Mouse (Mus musculus) neural tube, embryonic 15.5 days (tissue): ENCODE results near the gene Ankrd11. TPM values are rescaled to one million over a fixed set of nuclear protein-coding genes. Genes with fewer than 3 reads are reported as not detected.
A peak's percentile ranks its signal among the peaks of the same experiment; 100 is the strongest.

Source experiments
- ATAC-seq: fragments of 200-750 bp; cut with Nextera tagmentation; 2 replicates; pipeline ENCODE4 v1.8.0; 2017; ENCODE audit warnings: mild to moderate bottlenecking, moderate TSS enrichment, moderate library complexity; ENCODE audit not compliant: low FRiP score
- H3K27ac ChIP-seq: fragments of 300-500 bp; sonication (generic); replicated peaks from 2 replicates; pipeline ENCODE4 v1.5.1; 2015; ENCODE audit warnings: mild to moderate bottlenecking, inconsistent platforms
- H3K27me3 ChIP-seq: fragments of 300-500 bp; sonication (generic); replicated peaks from 2 replicates; pipeline ENCODE4 v1.6.1; 2015; ENCODE audit warnings: inconsistent platforms
- H3K36me3 ChIP-seq: fragments of 300-500 bp; sonication (generic); 2 replicates; pipeline ENCODE4 v1.6.1; 2015; ENCODE audit warnings: inconsistent platforms
- H3K4me1 ChIP-seq: fragments of 300-500 bp; sonication (generic); 2 replicates; pipeline ENCODE4 v1.6.1; 2015; ENCODE audit warnings: inconsistent platforms
- H3K4me2 ChIP-seq: fragments of 300-500 bp; sonication (generic); 2 replicates; pipeline ENCODE4 v1.6.1; 2015; ENCODE audit warnings: inconsistent platforms, mild to moderate bottlenecking, moderate library complexity
- H3K4me3 ChIP-seq: fragments of 300-500 bp; sonication (generic); replicated peaks from 2 replicates; pipeline ENCODE4 v1.5.1; 2015; ENCODE audit warnings: mild to moderate bottlenecking, inconsistent platforms
- H3K9ac ChIP-seq: fragments of 300-500 bp; sonication (generic); replicated peaks from 2 replicates; pipeline ENCODE4 v1.6.1; 2015; ENCODE audit warnings: mild to moderate bottlenecking, inconsistent platforms
- H3K9me3 ChIP-seq: fragments of 300-500 bp; sonication (generic); replicated peaks from 2 replicates; pipeline ENCODE4 v1.6.1; 2016; ENCODE audit warnings: inconsistent platforms
- WGBS: fragments of 180-500 bp; shearing (Covaris S2); methylation state at CpG from one replicate; pipeline ENCODE4 v1.1.7; 2015; ENCODE audit warnings: mixed read lengths; 5-methylcytosine and 5-hydroxymethylcytosine counted together
- polyA plus RNA-seq: library from polyadenylated mRNA; unstranded; fragments of >200 nt; fragmentation: Nextera tagmentation; extraction: Ambion mirVana; gene quantifications from 2 replicates; pipeline ENCODE4 v1.2.1, GENCODE M21; 2015

Gene Ankrd11
- polyA plus RNA-seq, 1 experiment from 2014 or later: 59.9 TPM

DNA sequence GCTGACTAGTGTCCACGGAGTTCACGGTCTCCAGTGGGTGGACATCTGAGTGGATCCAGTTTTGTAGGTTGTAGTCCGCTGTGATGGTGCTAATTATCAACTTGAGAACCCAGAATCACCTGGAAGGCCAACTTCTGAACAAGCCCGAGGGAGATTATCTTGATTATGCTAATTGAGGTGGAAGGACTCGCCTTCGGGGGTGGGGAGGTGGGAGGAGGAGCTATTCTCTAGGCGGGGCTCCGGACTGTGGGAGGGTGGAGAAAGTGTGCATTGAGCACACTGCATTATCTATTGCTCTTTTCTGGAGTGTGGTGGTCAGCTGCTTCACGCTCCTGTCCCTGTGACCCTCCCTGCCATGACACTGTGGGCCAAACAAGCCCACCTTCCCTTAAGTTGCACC lies 170.4 kb downstream of the Ankrd11 start:
- Histone ChIP-seq H3K4me1 (0 out of 2 replicates have a peak, but pooled peaks cover 4% of the 10 kb centered on the region), H3K9me3 (no peaks in the 10 kb centered on the region), H3K9ac (no peak overlapping the region), H3K4me3 (no peak overlapping the region), H3K27me3 (no peaks in the 10 kb centered on the region), H3K4me2 (no peak overlapping the region), H3K36me3 (no peaks in the 10 kb centered on the region), H3K27ac (no peak overlapping the region)
- WGBS: 80% methylated on average over 9 of the region's 9 CpGs
- ATAC-seq: no peak

DNA sequence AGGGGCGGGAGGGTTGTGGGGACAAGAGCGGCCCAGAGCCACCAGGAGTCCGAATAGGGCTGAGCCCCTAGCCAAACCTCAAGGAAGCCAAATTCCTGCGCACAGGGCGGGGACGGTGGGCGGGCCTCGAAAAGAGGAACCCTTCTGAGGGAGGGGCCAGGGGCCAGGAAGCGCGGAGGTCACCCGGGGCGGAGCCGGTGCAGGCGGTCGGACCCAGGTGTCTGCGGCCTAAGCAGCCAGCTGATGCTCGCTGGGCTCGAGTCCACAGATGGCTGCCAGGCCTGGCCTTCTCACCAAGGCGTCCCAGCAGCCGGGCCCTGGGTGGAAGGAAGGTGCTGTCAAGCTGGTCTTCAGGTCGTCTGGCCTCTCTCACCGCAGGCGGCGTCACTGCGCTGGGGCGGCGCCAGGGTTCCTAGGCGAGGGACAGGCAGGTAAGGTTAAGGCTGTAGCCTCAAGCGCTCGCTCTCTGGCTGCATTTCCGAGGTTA lies 171.7 kb downstream of the Ankrd11 start:
- no peak overlapping the region for H3K4me3 ChIP-seq
- H3K4me2 ChIP-seq: peak overlapping the region; percentile 16; the same call in 1 of the 2 replicates
- H3K36me3 ChIP-seq: no peaks in the 10 kb centered on the region
- H3K27me3 ChIP-seq: no peaks in the 10 kb centered on the region
- 0 out of 2 replicates have a peak, but pooled peaks cover 3% of the 10 kb centered on the region for H3K9me3 ChIP-seq
- 0 out of 2 replicates have a peak, but pooled peaks cover 4% of the 10 kb centered on the region for H3K4me1 ChIP-seq
- H3K9ac ChIP-seq: no peak overlapping the region
- 19% methylated on average over 31 of the region's 31 CpGs for WGBS
- no peak overlapping the region for H3K27ac ChIP-seq
- ATAC-seq: no peak

DNA sequence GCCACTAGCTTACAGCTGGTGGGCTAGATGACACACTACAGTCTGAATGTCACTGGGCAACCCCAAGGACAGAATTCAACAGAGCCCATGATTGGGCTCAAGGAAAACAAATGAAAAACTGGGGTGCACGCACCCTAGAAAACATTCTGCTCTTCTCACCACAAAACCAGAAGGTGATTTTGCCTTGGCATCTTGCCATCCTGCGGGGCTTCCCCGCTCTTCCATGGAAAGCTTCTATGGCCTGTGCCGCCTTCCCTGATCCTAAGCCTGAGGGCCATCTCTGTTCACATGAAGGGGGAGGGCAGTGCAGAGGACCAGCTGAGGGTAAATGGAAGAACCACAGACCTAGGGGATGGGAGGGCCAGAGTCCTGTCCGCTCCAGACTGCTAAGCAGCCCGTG lies 174.1 kb downstream of the Ankrd11 start:
- ATAC-seq: no peak
- H3K27ac ChIP-seq: no peak overlapping the region
- H3K9ac ChIP-seq: no peak overlapping the region
- H3K27me3 ChIP-seq: no peaks in the 10 kb centered on the region
- no peak overlapping the region for H3K4me2 ChIP-seq
- no peaks in the 10 kb centered on the region for H3K36me3 ChIP-seq
- 0 out of 2 replicates have a peak, but pooled peaks cover 3% of the 10 kb centered on the region for H3K9me3 ChIP-seq
- WGBS: 78% methylated on average over 6 of the region's 6 CpGs
- no peak overlapping the region for H3K4me3 ChIP-seq
- H3K4me1 ChIP-seq: peaks cover 12% of the 10 kb centered on the region; the same call in 1 of the 2 replicates

DNA sequence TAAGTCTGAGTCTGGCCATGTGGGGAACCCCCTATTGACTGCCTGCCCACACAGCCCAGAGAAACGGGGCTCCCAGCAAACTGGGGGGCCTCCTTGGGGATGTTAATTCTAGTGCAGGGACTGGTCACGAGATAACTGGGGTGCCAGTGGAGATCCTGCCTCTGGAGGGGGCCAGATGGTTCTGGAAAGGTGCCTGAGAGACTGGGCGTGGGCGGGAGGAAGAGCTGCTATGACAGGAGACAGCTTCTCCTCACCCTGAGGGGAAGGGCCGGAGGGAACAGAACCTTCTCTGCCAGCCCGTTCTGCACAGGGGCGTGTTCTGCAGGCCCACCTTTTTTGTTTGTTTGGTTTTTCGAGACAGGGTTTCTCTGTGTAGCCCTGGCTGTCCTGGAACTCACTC lies 175.8 kb downstream of the Ankrd11 start:
- H3K36me3 ChIP-seq: no peaks in the 10 kb centered on the region
- H3K4me1 ChIP-seq: peaks cover 12% of the 10 kb centered on the region; the same call in 1 of the 2 replicates
- H3K9me3 ChIP-seq: 0 out of 2 replicates have a peak, but pooled peaks cover 3% of the 10 kb centered on the region
- no peak overlapping the region for H3K4me2 ChIP-seq
- H3K9ac ChIP-seq: no peak overlapping the region
- no peak overlapping the region for H3K4me3 ChIP-seq
- no peaks in the 10 kb centered on the region for H3K27me3 ChIP-seq
- no peak for ATAC-seq
- H3K27ac ChIP-seq: no peak overlapping the region
- 84% methylated on average over 8 of the region's 8 CpGs for WGBS

DNA sequence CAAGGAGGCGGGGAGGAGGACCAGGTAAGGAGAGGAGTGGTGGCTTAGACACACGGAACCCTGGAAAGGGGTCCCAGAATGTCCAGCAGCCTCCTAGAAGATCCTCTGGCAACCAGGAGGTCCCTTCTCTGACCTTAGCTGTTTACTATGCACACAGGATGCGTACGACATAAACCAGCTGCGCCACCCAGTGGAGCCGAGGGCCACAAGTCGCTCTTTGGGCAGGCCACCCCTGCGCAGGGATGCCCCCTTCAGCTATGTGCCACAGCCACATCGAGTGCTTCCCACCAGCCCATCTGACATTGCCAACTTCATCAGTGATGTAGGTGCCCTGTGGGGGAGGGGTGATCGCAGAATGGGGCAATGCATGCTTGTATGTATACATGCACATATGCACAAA lies 176.6 kb downstream of the Ankrd11 start:
- Histone ChIP-seq H3K36me3 (no peaks in the 10 kb centered on the region), H3K4me2 (peak overlapping the region; percentile 54), H3K4me1 (peaks cover 11% of the 10 kb centered on the region; the same call in 1 of the 2 replicates), H3K9ac (0 out of 2 replicates have a peak overlapping the region, but pooled peaks have one; percentile 23), H3K9me3 (0 out of 2 replicates have a peak, but pooled peaks cover 3% of the 10 kb centered on the region), H3K27ac (no peak overlapping the region), H3K4me3 (peak overlapping the region; percentile 35), H3K27me3 (no peaks in the 10 kb centered on the region)
- 51% methylated on average over 10 of the region's 10 CpGs for WGBS
- ATAC-seq: no peak; the same call in 1 of the 2 replicates

DNA sequence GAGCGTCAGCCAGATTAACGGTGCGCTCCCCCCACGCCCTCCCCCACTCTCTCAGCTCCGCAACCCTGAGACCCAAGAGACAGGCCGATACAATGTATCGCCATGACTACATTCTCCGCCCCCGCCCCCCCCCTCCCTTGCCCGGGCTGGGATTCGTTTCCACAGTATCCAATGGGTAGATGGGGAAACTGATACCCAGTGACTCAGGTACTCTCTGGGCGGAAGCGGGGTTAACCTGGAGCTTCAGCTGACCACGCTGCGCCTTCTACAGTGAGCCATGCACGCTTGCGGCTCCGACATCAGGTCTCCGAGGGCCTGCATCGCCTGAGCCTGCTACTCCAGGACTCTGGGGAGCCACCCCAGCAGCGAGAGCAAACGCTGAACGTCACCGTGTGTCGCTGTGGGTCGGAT lies 177.4 kb downstream of the Ankrd11 start:
- no peak for ATAC-seq

DNA sequence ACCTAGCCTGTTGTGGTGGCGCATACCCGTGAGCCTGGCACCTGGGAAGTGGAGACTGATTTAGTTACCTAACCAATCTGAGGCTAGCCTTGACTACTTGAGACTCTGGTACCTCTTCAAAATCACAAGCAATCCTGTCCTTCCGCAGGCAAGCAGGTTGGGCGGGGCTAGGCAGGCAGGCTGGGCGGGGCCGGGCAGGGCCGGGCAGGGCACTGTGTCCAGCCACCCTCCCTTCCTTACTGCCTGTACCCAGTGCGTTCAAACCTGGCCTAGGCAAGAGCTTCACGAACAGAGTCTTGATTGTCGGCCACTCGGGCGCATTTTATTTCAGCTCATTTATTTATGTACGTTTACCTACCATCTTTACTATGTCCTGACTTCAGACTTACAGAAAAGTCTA lies 182.2 kb downstream of the Ankrd11 start:
- Histone ChIP-seq H3K9ac (no peak overlapping the region), H3K9me3 (no peaks in the 10 kb centered on the region), H3K36me3 (no peaks in the 10 kb centered on the region), H3K27ac (no peak overlapping the region), H3K4me1 (peaks cover 5% of the 10 kb centered on the region; the same call in 1 of the 2 replicates), H3K4me3 (no peak overlapping the region), H3K27me3 (no peaks in the 10 kb centered on the region), H3K4me2 (no peak overlapping the region)
- 62% methylated on average over 13 of the region's 13 CpGs for WGBS
- ATAC-seq: no peak

More for the DNA sequence above, 177.4 kb downstream of the Ankrd11 start:
- H3K4me1 ChIP-seq: peaks cover 8% of the 10 kb centered on the region; the same call in 1 of the 2 replicates
- 48% methylated on average over 26 of the region's 26 CpGs for WGBS
- H3K4me2 ChIP-seq: peak overlapping the region; percentile 54
- peak overlapping the region; percentile 35 for H3K4me3 ChIP-seq
- H3K27ac ChIP-seq: no peak overlapping the region
- 0 out of 2 replicates have a peak, but pooled peaks cover 3% of the 10 kb centered on the region for H3K9me3 ChIP-seq
- H3K9ac ChIP-seq: 0 out of 2 replicates have a peak overlapping the region, but pooled peaks have one; percentile 23
- no peaks in the 10 kb centered on the region for H3K36me3 ChIP-seq
- no peaks in the 10 kb centered on the region for H3K27me3 ChIP-seq

DNA sequence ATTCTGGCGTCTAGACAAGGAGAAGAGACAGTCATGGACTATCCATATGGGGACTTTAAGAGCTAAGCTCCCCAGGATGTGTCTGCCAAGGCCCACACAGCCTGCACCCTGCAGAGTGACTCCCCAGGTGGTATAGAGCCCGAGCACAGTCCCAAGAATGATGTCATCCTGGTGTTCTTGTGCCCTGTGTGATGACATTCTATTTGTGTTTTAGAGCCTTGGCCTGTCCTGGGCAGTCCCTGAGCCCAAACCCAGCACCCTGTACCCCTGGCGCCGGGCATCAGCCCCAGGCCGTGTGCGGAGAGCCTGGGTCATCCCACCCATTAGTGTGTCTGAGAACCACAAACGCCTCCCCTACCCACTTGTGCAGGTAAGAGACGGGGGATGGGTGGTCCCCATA lies 185.8 kb downstream of the Ankrd11 start:
- Histone ChIP-seq H3K36me3 (no peaks in the 10 kb centered on the region), H3K4me1 (peaks cover 8% of the 10 kb centered on the region), H3K4me2 (no peak overlapping the region), H3K27ac (no peak overlapping the region), H3K4me3 (no peak overlapping the region), H3K27me3 (no peaks in the 10 kb centered on the region), H3K9me3 (no peaks in the 10 kb centered on the region), H3K9ac (no peak overlapping the region)
- no peak for ATAC-seq
- WGBS: 83% methylated on average over 8 of the region's 8 CpGs

DNA sequence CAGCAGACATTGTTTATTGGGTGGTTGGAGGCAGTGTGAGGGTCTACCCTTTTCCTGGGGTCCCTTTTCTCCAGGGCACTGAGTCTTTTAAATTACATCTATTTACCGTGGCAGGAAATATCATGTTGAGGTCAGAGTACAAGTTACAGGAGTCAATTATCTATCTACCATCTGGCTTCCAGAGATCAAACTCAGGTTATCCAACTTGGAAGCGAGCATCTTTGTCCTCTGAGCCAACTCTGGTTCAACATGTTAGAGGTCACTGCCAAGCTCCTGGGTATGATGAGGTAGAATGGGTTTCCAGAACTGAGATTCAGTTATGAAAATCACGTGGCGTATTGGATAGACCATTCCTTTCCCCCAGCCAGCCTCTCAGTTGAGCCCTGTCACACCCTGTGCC lies 187.0 kb downstream of the Ankrd11 start:
- H3K27ac ChIP-seq: no peak overlapping the region
- H3K27me3 ChIP-seq: no peaks in the 10 kb centered on the region
- peaks cover 8% of the 10 kb centered on the region for H3K4me1 ChIP-seq
- H3K4me3 ChIP-seq: no peak overlapping the region
- no peaks in the 10 kb centered on the region for H3K9me3 ChIP-seq
- H3K9ac ChIP-seq: no peak overlapping the region
- no peak overlapping the region for H3K4me2 ChIP-seq
- WGBS: 85% methylated on average over 4 of the region's 4 CpGs
- H3K36me3 ChIP-seq: no peaks in the 10 kb centered on the region
- no peak for ATAC-seq

DNA sequence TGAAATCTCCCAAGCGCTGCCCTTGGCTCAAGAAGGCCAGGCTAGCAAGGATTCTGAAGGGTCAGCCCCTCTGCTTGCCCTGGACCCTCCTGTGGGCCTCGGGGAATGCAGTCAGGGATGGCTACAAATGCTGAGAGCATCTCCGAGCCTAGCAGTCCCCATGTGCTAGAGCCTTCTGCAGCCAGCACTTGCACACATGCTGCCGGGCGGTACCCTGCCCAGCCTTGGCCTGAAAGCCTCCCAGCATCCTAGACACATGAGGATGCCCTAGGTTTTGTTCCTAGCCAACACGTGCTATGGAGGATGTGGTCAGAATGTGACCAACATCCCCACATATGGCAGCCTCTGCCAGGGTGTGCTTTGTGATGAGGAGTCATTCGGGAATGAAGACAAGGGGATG lies 187.7 kb downstream of the Ankrd11 start:
- Histone ChIP-seq H3K9me3 (no peaks in the 10 kb centered on the region), H3K4me3 (no peak overlapping the region), H3K4me1 (peaks cover 8% of the 10 kb centered on the region), H3K4me2 (no peak overlapping the region), H3K9ac (no peak overlapping the region), H3K27me3 (no peaks in the 10 kb centered on the region), H3K27ac (no peak overlapping the region), H3K36me3 (no peaks in the 10 kb centered on the region)
- no peak for ATAC-seq
- WGBS: 83% methylated on average over 7 of the region's 7 CpGs

DNA sequence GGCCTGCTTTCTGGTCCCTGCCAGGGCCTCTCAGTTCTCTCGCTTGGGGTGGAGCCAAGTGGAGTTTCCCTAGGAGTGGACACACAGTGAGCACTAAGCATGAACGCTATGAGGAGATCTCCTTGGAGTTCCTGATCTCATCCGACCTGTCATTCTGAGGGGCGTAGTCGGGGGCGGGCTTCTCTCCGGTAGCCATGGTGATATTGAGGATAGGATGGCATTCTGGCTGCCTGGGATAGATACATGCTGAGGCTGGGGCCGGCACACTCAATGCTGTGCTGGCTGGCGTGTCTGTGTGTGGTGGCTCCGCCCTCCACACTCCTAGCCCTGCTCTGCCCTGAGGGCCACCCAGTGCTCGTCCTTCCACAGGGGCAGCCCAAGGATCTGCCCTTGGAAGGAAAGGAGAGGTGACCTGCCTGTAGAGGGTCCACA lies 188.7 kb downstream of the Ankrd11 start:
- Histone ChIP-seq H3K27ac (no peak overlapping the region; the same call in 1 of the 2 replicates), H3K9me3 (no peaks in the 10 kb centered on the region), H3K4me2 (peak overlapping the region; percentile 17; the same call in 1 of the 2 replicates), H3K9ac (no peak overlapping the region), H3K4me3 (no peak overlapping the region), H3K4me1 (peaks cover 8% of the 10 kb centered on the region), H3K27me3 (no peaks in the 10 kb centered on the region), H3K36me3 (no peaks in the 10 kb centered on the region)
- WGBS: 11% methylated on average over 11 of the region's 11 CpGs
- peak; percentile 72; the same call in 1 of the 2 replicates for ATAC-seq

DNA sequence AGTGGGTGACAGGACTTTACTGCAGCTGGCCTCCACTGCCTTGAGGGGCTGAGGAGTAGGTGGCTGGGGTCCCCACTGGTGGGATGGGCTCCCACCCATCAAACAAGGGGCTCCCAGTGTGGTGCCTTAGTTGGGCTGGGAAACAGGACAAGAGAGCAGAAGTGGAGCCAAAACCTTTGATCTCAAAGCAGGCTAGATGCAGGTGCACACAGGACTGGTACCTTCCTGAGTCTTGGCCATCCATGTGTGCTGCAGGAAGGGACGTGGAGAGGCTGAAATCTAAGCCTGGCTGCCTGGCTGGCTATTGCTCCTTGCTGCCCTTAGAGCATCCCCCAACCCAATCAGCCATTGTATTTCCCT lies 189.6 kb downstream of the Ankrd11 start:
- H3K4me1 ChIP-seq: peaks cover 8% of the 10 kb centered on the region
- H3K9me3 ChIP-seq: no peaks in the 10 kb centered on the region
- WGBS: 83% methylated on average over 1 of the region's 1 CpGs
- no peak overlapping the region for H3K27ac ChIP-seq
- no peak overlapping the region for H3K9ac ChIP-seq
- H3K4me3 ChIP-seq: no peak overlapping the region
- no peak overlapping the region for H3K4me2 ChIP-seq
- no peaks in the 10 kb centered on the region for H3K36me3 ChIP-seq
- no peaks in the 10 kb centered on the region for H3K27me3 ChIP-seq
- no peak for ATAC-seq
